Mouse (Mus musculus) activated CD4-positive, CD25-positive, alpha-beta regulatory T cell, adult 4 months (primary cell): ENCODE results near the gene Rpp25l. TPM values are rescaled to one million over a fixed set of nuclear protein-coding genes. Genes with fewer than 3 reads are reported as not detected.
"Not testable (repeated sequence)": the region's sequence is repeated elsewhere in the genome, so short reads cannot be mapped to it uniquely, and the experiment has no call there.

Experiments used
- ATAC-seq: one replicate; pipeline ENCODE4 v1.8.0; 2017
- polyA plus RNA-seq, 2 experiments: library from polyadenylated mRNA; unstranded; fragments of 100-300 nt; shearing (Covaris generic); gene quantifications; one replicate each; pipeline ENCODE4 v1.2.1; 2017

Gene Rpp25l
- polyA plus RNA-seq, 2 experiments from 2014 or later, result 51.4 to 65.6 TPM

DNA sequence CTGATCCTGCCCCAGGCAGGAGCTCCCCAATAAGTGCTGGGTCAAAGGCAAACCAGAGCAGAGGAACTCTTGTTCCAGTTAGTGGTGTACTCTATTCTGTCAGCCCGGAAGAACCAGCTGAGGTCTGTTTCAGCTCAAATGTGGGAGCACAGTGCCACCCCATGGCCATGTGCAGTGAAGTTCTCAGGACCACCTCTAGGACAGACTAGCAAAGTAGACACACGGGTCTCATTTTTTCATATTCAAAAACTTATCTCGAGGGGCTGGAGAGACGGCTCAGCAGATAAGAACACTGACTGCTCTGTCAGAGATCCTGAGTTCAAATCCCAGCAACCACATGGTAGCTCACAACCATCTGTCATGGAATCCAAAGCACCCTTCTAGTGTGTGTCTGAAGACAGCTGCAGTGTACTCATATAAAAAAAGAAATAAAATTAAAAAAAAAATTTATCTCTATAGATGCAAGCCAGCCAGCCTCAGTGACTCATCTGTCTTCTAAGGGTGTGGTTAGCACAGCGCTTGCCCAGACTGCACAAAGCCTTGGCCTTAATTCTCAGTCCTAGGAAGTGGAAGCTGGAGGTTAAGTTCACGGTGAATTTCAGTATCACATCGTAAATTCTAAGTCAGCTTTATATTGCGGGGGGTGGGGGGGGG, 24.4 kb upstream of the Rpp25l start:
- ATAC-seq, result peak; percentile 38

DNA sequence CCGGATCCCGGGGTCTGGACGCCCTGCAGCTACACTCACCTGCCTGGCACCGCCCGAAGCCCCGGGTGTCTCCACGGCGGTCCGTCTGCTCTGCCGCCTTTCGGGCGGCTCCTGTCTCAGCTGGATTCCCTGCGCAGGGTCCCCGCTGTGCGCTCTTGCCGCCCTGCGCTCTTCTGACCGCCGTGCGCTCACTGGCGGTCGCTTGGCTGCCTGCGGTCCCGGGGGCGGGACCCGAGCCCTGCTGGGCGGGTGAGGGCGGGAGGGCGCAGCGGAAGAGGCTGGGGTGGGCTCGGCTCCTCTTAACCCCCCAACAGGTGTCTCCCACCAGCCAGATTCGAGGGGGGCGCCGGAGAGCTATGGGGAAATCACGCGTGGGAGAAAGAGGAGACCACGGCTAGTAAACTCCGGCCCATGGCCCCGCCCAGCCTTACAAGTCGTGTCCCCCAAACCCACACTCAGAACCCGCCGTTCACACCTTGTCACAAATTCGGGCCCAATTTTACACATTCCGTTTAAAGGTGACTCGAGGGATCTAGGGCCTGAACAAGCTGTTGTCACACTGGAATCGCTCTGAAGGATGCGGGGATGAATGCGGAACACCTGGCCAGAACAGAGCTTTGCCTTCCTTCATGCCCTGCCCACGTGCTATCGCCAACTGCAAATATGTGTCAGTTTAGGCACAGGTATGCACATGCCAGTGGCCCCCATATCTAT, 17.9 kb upstream of the Rpp25l start, which contains the start of gene Arid3c:
Gene Arid3c, minus strand, starts transcription at position 91 of the 714 bp plus-strand sequence.
- ATAC-seq, result no peak

DNA sequence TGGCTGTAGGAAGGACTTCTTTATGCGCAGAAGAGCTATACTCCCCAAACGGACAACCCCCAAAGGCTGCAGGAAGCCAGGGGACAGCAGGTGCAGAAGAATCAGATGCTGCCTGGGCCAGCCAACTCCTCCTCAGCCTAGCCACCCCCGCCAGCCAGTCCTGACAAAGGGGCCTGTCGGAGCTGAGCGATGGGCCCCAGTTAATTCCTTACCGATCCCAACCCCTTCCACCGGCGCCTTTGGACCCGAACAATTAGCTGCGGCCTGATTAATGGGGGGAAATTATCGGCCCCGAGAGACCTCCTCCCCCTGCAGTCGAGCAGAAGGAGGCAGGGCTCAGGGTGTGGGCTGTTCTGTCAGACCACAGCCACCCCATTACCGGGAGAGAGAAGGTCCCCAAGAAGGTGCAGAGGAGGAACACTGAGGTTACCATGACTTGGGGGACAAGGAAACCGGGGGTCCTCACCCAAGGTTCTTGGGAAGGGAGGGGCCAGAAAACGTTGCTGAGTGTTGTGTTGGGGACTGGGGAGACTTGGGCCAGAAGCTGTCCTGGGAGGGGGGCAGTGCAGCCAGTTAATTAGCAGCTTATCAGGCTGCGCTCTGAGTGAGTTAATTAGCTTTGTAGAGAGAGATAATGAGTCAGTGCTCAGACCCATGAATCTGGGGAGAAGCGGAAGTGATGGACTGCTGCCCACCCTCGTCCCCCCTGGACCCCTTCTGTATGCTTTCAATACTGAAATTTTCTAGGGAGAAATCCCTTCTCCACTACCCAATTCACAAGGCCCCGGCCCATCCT, 13.7 kb upstream of the Rpp25l start:
- no peak for ATAC-seq

DNA sequence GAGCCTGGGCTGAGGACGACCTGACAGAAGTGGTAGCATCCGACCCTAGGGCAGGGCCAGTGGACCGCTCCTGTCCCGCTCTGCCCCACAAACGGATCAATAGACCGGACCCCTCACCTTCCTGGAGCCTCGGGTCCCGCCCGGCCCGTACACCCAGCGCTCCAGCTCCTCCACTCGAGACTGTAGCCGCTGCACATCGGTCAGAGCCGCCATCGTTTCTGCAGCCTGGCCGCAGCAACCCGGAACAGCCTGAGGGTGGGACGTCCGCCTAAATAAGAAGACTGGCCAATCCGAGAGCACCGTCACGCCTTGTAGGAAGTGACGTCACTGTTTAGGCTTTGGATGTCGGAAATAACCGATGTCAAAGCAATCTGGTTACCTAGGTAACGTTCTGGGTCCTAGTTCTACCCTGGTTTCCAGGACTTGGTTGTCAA, 9.6 kb upstream of the Rpp25l start, which contains the start of gene Dctn3:
Gene Dctn3, minus strand, starts transcription at position 253 of the 434 bp plus-strand sequence.
- ATAC-seq, result peak; percentile 100

DNA sequence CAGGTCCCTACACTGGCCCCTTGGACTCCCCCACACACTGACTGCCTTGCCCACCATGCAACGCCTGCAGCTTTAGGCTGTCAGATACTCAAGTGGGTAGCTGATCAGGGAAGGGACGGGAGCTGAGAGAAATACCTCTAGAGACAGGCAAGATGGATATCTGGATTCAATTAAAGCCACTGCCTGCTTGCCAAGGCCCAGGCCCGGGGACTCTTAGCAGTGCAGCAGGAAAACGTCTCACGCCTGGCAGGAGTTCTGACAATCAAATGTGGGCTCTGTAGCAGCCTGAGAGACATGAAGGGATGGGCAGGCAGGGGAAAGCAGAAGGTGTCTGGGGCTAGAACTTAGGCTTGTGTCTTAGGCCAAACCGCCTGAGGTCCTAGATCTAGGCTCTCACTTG, 3.5 kb upstream of the Rpp25l start:
- ATAC-seq, result no peak

DNA sequence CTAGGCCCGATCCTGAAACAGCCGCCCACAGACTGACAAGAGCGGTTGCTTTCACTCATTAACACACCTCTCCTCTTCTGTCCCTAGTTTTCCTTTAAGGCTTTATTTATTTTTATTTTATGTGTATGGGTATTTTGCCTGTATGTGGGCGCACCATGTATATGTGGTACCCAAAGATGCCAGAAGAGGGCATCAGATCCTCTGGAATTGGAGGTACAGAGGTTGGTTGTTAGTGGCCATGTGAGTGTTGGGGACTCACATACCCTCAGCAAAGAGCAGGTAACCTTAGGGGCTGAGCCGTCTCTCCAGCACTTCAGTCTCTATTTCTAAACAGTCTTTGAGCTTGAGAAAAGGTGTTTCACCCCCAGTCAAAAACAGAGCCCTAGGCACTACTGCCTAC, 2.3 kb upstream of the Rpp25l start:
- ATAC-seq, result no peak

DNA sequence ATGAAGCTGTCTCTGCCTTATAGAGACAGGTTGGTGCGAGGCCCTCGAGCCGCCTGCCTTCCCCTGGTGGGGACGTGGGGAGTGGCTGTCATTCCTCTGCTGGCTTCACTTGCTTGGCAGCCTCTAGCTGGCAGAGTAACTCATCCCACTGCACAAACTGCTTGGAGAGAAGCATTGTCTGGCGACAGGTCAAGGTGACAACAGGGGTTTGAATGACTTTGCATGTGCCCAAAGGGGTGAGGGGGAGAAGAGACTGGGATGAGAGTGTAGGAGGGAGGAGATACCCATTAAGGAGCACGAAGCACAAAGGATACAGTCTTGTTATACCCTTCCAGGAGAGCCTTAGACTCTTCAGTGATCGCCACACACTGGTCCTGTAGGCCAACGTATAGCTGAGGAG, 1.7 kb upstream of the Rpp25l start:
- ATAC-seq, result no peak

DNA sequence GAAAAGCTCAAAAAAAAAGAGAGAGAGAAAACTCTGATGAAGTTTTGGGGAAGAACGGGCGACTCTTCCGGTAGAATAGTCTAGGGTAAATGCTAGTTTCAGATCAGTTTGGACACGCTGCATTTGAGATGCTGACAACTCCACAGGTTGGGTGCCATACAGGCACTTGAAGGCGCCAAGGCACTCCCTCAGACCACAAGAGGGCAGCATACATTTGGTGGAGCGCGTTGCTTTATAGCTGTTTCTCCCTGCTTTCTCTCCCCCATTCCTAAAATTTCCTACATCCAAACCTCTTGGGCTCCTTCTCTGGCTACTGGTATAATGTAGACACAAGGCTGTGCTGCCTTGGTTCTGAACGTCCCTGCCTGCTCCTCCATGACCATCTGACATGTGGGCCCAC, 942 bp upstream of the Rpp25l start:
- peak; percentile 46 for ATAC-seq

DNA sequence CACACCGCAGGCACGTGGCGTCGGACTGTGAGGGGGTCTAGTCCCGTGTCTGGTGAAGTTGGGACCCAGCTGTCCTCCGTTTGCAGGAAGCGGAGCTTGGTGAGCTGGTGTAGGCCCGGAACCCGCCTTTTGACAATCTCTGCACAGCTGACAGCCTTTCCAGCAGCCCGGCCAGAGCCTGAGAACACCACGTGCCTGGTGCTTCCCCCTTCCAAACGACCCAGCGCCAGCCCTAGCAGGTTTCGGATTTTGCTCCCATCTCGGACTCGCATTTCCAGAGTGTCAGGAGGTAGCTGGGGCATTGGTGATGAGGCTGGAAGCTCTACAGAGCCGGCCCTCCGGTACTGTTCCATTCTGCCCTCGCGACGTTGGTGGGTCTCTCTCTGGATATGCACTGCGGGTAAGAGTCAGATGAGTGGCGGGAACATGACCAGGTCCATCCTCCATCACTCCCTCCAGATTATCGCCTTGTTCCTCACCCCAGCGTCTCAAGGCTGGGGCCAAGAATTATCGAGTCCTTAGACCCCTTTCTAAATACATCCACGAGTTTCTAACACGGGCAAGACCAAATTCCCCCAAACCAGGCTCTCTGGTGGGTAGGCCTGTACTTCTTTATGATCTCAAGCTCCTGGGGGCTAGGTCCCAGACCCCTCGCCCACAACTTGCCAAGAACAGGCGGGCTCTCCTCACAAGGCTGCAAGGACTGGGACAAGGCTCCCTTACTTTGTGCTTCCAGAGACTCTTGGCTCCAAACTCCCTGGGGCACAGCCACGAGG, 725 bp downstream of the Rpp25l start:
- ATAC-seq, result no peak

DNA sequence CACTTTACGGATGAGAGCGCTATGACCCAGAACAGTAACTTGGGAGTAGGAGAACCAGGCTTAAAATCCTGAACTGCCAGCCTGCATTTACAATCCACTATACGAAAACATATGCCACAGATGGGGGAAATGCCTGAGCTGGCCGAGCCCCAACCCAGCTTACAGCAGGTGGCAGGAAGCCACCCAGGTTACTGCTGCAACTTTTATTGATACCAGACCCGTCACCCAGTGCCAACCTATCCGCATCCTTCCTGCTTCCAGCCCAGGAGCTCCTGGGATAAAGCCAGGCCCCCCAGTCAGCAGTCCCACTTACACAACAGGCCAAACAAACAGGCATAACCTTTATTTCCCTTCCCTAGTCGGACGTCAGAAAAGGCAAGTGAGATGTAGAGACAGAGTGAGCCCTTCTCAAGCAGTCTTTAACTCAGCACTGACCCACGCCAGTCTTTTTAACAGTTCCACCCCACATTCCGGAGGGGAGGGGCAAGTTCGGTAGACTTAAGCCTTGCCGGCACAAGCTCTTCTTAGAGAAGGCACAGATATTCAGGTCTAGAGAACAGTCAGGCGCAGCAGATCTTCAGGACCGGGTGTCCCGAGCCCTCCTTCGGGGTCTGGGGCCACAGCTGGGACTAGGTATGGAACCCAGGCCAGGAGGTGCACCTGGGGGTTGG, 1.5 kb downstream of the Rpp25l start:
- no peak for ATAC-seq

DNA sequence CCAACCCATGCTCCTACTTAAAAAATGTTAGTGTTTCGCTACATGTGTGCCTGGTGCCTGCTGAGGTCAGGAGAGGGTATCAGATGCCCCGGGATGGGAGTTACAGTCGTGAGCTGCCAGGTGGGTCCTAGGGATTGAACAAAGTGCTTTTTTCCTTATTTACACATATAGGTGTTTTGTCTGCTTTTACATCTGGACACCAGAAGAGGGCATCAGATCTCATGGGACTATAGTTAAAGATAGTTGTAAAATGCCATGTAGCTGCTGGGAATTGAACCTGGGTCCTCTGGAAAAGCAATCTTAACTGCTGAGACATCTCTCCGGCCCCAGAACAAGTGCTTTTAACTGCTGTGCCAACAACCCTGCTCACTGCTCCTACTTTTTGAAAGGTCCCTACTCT, 3.1 kb downstream of the Rpp25l start:
- ATAC-seq, result no peak

DNA sequence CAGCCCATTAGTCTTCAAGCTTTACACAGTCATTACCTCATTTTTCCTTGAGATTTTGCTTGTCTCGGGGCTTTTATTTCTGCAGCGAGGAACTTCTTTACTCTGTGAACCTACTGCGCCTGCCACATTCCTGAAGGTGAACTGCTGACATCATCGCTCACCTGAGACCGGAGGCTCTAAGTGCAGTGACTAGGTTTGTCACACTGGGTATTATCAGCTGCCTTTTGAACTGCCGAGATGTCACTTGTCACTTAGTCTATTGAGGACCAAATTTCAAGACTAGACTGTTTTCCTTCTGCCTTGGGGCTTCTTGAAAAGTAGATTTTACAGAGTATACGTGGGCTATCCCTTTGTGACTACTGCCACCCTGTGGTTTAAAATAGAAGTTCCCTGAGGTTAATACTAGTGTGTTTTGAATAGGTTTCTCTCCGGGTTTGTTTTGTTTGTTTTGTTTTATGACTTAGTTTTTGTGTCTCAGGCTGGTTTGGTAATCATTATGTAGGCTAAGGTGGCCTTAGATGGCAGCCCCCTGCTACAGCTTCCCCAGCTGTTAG, 5.1 kb downstream of the Rpp25l start:
- peak; percentile 44 for ATAC-seq

DNA sequence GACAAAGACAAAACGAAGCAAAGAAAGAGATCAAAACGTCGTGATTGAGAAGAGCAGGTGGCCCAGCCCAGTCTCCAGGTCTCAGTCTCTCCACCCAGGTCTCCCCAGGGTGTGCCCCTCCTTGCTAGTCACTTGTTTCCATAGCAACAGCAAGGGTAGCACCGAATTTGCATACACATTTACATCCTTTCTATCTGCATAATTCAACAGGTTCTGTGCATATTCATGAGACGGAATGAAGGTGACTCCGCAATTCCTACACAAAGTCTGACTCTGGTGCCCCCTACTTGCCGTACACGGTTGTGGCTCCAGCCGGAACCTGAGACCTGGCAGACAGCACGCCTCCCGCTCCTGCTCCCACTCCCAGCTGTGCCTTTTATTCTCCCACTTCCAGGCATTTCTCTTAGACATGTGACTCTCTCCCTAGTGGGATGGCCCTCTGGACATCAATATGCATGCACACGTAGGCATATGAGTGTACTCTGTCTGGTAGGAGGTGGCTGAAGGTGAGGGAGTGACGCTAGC, 6.3 kb downstream of the Rpp25l start:
- peak; percentile 79 for ATAC-seq

DNA sequence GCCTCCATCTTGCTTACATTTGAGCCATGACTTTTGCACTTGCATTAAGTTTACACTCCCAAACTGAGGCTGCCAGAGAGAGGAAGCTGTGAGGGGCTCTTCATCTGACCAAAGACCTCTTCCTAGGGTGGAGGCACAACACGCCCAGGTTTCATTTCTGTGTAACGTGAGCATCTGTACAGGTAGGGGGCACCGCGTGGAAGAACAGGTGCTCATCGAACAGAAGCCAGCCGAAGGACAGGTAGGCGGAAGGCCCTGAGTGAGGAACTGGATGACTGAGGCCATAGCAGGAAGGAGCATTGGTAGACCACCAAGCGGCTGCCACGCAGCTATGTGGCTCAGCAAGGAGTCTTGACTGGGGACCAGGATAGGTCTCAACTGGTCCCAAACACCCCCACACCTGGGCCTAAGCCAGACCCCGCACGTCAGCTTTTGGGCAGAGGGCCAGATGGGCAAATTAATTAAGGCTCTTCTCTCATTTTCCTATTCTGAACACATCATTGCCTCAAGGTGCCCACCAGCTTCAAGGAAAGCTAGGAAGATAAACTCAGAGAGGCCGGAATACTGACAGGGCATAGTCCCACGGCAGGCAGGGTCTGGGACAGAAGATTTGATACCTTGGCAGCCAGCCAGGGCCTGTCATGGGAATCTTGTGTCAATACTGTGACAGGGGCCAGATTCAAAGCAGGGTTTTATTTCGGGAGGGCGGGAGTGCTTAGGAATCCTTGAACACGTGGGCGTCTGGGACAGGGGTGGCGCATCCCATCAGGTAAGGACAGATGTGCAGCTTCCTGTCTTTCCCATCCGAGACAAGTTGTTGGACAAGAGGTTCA, 7.2 kb downstream of the Rpp25l start:
- no peak for ATAC-seq

DNA sequence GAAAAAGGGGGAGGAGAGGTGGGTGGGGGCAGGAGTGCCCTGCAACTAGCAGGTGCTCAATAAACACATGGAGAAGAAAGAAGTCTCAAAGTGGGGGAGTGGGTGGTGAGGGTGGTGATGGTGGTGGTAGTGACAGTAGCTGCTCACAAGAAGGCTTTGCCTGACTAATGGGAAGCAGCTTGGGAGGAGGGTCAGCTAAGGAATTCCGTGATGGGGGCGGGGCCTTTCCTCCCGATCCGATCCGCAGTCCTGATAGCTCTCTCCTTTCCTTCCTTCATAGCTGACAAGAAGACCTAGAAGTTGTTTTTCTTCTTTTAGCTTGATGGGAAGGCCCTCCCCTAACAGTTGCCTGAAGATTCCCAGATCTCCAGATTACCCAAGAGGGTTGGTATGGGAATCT, 8.7 kb downstream of the Rpp25l start:
- no peak for ATAC-seq

DNA sequence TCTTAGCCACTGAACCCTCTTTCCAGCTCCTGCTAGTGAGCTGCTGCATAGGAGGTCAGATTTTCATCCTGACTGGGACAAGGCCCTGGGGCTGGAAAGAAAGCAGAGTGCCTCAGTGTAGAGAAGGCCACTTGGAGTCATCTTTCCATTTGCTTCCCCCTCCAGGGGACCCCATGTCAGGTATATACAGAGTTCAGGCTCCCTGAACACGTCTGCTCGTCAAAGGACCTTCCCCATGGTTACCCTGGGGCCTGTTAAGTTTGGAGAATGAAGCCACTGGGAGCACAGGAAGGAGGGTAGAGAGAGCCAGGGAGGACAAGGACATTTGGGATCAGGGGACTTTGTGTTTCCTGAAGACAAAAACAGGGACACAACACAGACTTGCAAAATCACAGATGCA, 11.1 kb downstream of the Rpp25l start:
- ATAC-seq, result not testable (repeated sequence)

DNA sequence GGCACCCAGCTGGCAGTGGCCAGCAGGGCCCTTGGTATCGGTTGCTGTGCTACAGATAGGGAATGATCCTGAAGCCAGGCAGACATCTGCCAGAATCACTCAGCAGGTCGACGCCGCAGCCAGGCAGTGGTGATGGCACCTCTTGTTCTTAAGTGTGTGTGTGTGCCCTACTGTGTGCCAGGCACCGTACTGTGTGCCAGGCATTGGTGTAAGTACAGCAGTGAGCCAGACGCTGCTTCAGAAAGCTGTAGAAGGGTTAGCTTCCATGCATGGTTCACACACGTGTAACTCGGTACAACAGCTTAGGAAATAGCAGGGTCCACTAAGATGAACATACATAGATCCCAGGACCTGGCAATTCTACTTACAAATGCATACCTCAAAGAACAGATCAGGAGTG, 13.1 kb downstream of the Rpp25l start:
- not testable (repeated sequence) for ATAC-seq

DNA sequence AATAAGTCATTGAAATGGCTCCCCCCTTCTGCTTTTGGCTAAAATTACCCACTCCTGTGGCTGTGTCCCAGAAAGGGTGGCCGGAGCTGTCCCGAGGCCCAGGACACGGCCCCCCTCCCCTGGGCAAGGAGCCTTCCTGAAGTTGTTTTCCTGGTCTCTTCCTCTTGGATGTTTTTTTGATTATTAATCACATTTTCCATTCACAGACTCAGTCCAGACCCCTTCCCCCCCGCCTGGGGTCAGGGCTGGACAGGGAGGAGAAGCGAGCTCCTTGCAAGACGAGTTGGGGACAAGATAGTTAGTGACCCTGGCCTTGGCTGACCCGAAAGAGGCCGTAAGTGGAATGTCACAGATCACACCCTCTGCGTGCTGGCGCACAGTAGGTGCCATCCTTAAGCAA, 13.6 kb downstream of the Rpp25l start, which contains the start of gene Il11ra1:
Gene Il11ra1, plus strand, starts transcription at position 207 of the 400 bp plus-strand sequence.
- ATAC-seq, result not testable (repeated sequence)

DNA sequence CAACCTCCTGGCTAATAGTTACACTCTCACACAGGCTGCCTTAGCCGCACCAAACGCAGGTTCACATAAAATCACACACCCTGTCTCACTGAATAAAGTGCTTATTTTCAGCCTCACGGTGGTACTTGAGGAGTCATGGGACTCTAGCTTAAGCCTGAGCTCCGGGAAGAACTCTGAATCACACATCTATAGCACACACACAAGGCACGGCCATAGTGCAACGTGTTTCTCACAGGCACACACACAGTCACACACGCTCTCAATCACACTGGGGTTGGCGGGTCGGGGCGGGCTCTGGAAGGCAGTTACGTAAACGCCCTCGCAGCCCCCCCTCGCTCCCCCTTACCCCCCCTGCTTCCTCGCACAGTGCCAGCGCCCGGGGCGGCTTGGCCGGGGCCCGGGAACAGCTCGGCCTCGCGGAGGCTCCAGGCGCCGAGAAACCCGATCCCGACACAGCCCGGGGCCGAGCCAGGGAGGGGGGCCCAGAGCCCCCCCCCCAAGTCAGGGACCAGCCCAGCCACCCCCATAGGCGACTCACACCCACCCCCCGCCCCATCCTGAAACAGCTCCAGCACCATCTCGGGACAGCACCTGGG, 14.8 kb downstream of the Rpp25l start:
- not testable (repeated sequence) for ATAC-seq
